Mouse (Mus musculus): ENCODE measurements at regions not wholly inside any gene's neighbourhood (a gene's known extent, or its start where the extent isn't known, plus 50 kb on each side); places are given as distances from the start of the nearest gene placed in this dataset.
A peak's percentile ranks its signal among the peaks of the same experiment; 100 is the strongest.
"Not testable (repeated sequence)": the region's sequence is repeated elsewhere in the genome, so short reads cannot be mapped to it uniquely, and the experiment has no call there.

GRCm38 (mm10) chrX:94785983-94786382 is 61.6 kb downstream of the Zxdb start:
- no peak for DNase-seq (ENCODE audit: low spot score)

DNA sequence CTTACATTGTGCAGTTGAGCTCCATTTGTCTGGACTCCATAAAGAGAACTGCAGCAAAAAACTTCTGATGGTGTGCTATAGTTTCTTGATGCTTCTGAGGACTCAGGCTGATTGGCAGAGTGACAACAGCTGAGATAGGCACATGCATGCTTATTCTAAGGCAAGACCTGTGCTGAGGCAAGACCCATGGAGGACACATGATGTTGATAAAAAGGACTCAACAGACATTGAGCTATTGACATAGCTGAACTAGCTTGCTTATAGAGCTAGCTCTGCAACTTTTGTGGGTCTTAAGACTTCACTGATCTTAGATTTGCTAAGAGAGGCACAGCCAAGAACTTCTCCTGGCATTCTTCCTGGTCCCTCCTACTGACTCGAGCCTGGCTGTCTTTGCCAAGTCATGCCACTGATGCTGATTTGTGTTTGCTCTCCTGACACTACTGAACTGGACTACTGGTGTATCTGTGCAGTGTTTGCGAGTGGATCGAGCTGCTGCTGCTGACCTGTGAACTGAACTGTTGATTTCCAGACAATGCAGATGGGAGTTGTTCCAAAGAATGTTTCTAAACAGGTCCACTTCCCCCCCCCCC is 64.1 kb downstream of the Zxdb start:
- DNase-seq (ENCODE audit: low spot score): no peak

DNA sequence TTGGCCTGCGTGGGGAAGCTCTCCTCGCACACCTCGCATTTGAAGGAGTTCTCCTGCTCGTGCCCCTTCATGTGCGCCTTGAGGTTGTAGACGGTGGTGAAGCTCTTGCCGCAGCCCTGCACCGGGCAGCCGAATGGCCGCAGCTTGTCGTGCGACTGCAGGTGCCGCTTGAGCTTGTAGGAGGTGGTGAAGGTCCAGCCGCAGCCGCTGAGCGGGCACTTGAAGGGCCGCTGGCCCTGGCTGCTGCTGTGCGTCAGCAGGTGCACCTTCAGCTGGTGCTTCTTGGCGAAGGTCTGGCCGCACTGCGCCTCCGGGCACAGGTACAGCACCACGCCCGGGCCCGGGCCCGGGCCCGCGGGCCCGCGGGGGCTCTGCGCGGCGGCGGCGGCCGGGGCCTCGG is 72.5 kb downstream of the Zxdb start:
- not testable (repeated sequence) for DNase-seq (ENCODE audit: low spot score)

DNA sequence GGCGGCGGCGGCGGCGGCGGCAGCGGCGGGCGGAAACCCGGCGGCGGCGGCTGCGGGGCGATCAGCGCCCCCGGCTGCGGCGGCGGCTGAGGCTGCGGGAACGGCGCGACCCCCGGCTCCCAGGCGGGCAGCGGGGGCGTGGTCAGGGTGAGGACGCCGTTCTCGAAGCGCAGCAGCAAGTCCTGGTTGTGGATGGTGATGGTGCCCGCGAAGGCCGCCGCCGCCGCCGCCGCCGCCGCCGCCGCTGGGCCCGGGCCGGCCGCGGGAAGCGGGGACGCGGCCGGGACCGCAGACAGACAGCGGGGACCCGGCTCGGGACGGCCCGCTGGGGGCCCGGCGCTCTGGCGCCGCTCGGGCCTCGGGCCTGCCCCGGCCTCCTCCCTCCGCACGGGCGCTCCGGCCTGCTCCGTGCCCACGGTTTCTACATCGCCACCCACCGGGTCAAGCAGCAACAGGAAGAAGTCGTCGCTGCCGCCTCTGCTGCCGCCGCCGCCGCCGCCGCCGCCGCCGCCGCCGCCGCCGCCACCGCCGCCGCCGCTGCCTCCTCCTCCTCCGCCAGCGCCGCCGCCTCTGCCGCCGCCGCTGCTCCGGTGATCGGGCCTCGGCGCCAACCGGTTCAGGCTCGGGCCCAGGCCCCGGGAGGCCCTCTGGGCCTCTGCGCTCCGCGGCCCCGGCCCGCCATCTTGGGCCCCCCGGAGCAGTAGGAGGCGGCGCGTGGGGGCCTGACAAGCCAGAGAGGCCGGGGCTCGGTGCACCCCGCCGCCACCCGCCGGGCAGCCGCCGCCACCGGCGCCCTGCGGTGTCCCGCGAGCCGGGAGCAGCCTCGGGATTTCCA is 73.2 kb downstream of the Zxdb start:
- DNase-seq (ENCODE audit: low spot score): not testable (repeated sequence)

- not testable (repeated sequence) for DNase-seq (ENCODE audit: low spot score)
Observed at GRCm38 (mm10) chrX:94798183-94798619, 73.8 kb downstream of the Zxdb start.

GRCm38 (mm10) chrX:94812760-94813159 is 88.4 kb downstream of the Zxdb start:
- not testable (repeated sequence) for DNase-seq (ENCODE audit: low spot score)

GRCm38 (mm10) chrX:94827524-94827923 is 103.2 kb downstream of the Zxdb start:
- DNase-seq (ENCODE audit: low spot score): not testable (repeated sequence)

GRCm38 (mm10) chrX:94844110-94844779 is 119.9 kb downstream of the Zxdb start:
- not testable (repeated sequence) for DNase-seq (ENCODE audit: low spot score)

DNA sequence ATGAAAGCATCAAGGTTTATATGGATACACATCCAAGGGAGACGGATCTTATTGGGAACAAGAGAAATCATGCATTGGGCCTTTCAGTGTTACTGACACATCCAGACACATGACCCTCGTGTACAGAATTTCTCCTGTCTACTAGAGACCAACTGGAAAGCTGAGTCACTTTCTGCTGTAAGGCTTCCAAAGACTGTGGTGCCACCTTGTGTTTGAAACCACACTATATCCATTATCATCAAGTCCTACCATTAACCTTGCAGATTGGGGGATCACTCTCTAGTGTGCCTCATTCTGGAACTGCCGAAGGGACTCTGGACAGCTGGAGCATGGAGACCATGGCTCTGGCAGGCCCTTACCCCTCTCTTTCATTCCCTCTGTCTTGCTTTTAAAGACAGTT is 125.2 kb downstream of the Zxdb start:
- not testable (repeated sequence) for DNase-seq (ENCODE audit: low spot score)

GRCm38 (mm10) chrX:94857501-94857900 is 133.1 kb downstream of the Zxdb start:
- DNase-seq (ENCODE audit: low spot score): no peak

GRCm38 (mm10) chrX:94857954-94858353 is 133.6 kb downstream of the Zxdb start:
- no peak for DNase-seq (ENCODE audit: low spot score)

- DNase-seq (ENCODE audit: low spot score): no peak
Observed at GRCm38 (mm10) chrX:94863123-94863522, 138.8 kb downstream of the Zxdb start.

DNA sequence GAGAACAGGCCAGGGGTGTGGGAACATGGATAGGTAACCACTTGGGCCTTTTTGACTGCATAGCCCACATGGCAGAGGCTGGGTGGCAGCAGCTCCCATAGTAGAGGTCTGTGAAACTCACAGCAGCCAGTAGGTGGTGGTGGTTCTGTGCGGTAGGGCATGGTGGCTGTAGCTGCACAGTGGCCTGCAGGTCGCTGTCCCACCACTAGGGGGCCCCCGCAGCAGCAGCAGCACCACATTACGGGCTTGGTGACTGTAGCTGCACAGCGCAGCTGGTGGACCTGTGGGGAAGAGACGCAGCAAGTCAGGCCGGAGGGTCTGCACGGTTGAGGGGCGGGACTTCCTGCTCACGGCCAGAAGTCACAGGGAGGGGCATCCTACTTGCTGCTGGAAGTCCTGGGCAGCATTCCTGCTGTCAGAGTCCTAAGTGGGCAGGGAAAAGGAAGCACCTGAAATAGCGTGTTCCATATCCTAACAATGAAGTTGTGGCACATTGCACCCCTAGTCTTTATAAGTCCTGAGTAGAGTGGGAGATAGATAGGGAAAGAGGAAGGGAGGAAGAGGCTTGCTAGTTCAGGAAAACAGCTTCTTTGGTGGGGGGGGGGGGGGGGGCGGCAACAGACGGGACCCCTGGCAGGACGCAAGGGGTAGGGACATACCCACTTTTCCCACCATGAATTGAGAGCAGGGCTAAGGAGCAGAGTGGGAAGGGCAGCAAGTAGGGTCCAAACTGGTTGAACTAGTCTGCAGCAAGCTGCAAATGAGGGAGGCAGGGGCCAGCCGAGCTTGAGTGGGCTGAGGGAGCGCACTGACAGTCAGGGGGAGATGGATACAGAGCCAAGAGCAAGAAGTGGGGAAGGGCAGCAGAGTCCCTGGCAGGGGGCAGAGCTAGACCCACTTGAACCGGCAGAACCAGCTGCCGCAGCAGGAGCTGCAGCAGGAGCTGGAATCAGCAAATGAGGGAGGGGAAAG is 141.4 kb downstream of the Zxdb start:
- DNase-seq (ENCODE audit: low spot score): peak; percentile 82

GRCm38 (mm10) chrX:94883547-94883946 is 142.9 kb downstream of the Spin4 start:
- not testable (repeated sequence) for DNase-seq (ENCODE audit: low spot score)

Data from heart, adult 8-10 months (tissue).